In the genomic region with DNA sequence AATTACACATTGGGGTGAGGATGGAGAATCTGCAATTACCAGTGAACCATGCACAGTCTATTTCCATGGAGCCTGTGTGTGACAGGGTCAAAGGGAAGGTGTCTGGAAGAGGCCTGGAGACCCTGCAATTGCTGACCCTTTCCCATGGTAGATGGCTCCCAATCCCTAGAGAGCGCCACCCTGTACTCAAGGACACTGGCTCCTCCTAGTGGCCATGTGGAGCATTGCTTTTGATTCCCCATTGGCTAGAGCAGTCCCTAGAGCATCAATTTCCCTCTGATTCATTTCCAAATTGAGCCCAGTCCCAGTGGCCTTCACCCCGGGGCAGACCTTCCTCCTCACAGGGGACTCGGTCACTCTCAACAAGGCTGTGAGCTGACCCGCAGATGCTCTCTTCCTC, we compare ENCODE assay signal across 8 mouse cellular contexts. TPM values are rescaled to one million over a fixed set of nuclear protein-coding genes. Genes with fewer than 3 reads are reported as not detected.
DNase-seq lines count a peak whose midpoint lies in the region; ATAC-seq and TF ChIP-seq lines count a peak whose summit lies in the region.

No protein-coding gene starts in this region.

- peak; percentile 88 for TF ChIP-seq CTCF in liver, adult 2 months (IDR thresholded peaks at IDR 0.05; ENCODE audit: low read depth, low read length)

- H3K4me3 ChIP-seq in midbrain, embryonic 14.5 days (replicated peaks; ENCODE audit: low read depth, low read length), result no peak overlapping the region
- no peak overlapping the region for H3K4me3 ChIP-seq in midbrain, embryonic 15.5 days
- H3K4me3 ChIP-seq in kidney, embryonic 15.5 days (replicated peaks), result no peak overlapping the region
- no peak overlapping the region for H3K4me3 ChIP-seq in liver, adult 2 months (ENCODE audit: insufficient read depth, low read depth, low read length)

- ATAC-seq in midbrain, embryonic 14.5 days (ENCODE audit: low FRiP score, low TSS enrichment), result no peak
- no peak for ATAC-seq in midbrain, embryonic 15.5 days (replicated peaks)
- ATAC-seq in kidney, embryonic 15.5 days (replicated peaks; ENCODE audit: low FRiP score), result 0 out of 2 replicates have a peak, but pooled peaks have one; percentile 9

- no peaks in the 10 kb centered on the region for H3K36me3 ChIP-seq in midbrain, embryonic 14.5 days (ENCODE audit: control insufficient read depth, insufficient read depth, low read length)
- H3K36me3 ChIP-seq in midbrain, embryonic 15.5 days (replicated peaks), result no peaks in the 10 kb centered on the region
- no peaks in the 10 kb centered on the region for H3K36me3 ChIP-seq in kidney, embryonic 15.5 days
- H3K36me3 ChIP-seq in liver, adult 2 months (ENCODE audit: control insufficient read depth, insufficient read depth, low read length), result no peaks in the 10 kb centered on the region

- no peak overlapping the region for H3K9ac ChIP-seq in midbrain, embryonic 14.5 days (replicated peaks; ENCODE audit: low read length)
- H3K9ac ChIP-seq in midbrain, embryonic 15.5 days, result no peak overlapping the region
- H3K9ac ChIP-seq in kidney, embryonic 15.5 days, result no peak overlapping the region
- no peak overlapping the region for H3K9ac ChIP-seq in liver, adult 2 months (ENCODE audit: low read depth, low read length)

- H3K27ac ChIP-seq in midbrain, embryonic 14.5 days (replicated peaks; ENCODE audit: low read depth, low read length), result no peak overlapping the region
- no peak overlapping the region for H3K27ac ChIP-seq in midbrain, embryonic 15.5 days
- H3K27ac ChIP-seq in kidney, embryonic 15.5 days, result no peak overlapping the region
- H3K27ac ChIP-seq in liver, adult 2 months (replicated peaks; ENCODE audit: insufficient read depth, low read depth, low read length), result no peak overlapping the region

- H3K9me3 ChIP-seq in midbrain, embryonic 14.5 days (ENCODE audit: control insufficient read depth, low read length), result no peaks in the 10 kb centered on the region
- H3K9me3 ChIP-seq in midbrain, embryonic 15.5 days, result no peaks in the 10 kb centered on the region
- H3K9me3 ChIP-seq in kidney, embryonic 15.5 days (replicated peaks), result no peaks in the 10 kb centered on the region

- peak; percentile 86 for DNase-seq in midbrain, embryonic 14.5 days
- peak; percentile 58 to 78 for DNase-seq in cerebellum, postnatal 4 days (ENCODE audit: low spot score in 2 of 2)
- peak; percentile 54 to 58 for DNase-seq in gastrocnemius, adult 8-10 months (ENCODE audit: low spot score in 2 of 2)
- DNase-seq in liver, adult 2 months (ENCODE audit: extremely low read depth, low read depth, low spot score), result peak; percentile 46
- peak; percentile 40 for DNase-seq in retina, adult 2 months (ENCODE audit: low read depth, low spot score)
- DNase-seq in thymus, postnatal 10 days (ENCODE audit: low spot score in 2 of 2), result peak; percentile 25 to 74

- H3K27me3 ChIP-seq in midbrain, embryonic 14.5 days (ENCODE audit: control insufficient read depth, insufficient read depth, low read length), result peaks cover 20% of the 10 kb centered on the region
- peaks cover 26% of the 10 kb centered on the region for H3K27me3 ChIP-seq in midbrain, embryonic 15.5 days (replicated peaks)
- H3K27me3 ChIP-seq in kidney, embryonic 15.5 days, result peaks cover 48% of the 10 kb centered on the region
- H3K27me3 ChIP-seq in liver, adult 2 months (ENCODE audit: control insufficient read depth, insufficient read depth, low read length), result peaks cover 5% of the 10 kb centered on the region

- WGBS in midbrain, embryonic 14.5 days, result 0% methylated on average over 4 of the region's 4 CpGs
- 2% methylated on average over 4 of the region's 4 CpGs for WGBS in midbrain, embryonic 15.5 days
- WGBS in kidney, embryonic 15.5 days, result 8% methylated on average over 4 of the region's 4 CpGs
- 1% methylated on average over 4 of the region's 4 CpGs for WGBS in liver, adult 2 months

- TF ChIP-seq POLR2A in liver, adult 2 months (IDR thresholded peaks at IDR 0.05; ENCODE audit: extremely low read depth, insufficient read depth, low read length), result no peak

- no peak overlapping the region for H3K4me2 ChIP-seq in midbrain, embryonic 14.5 days (ENCODE audit: low read length)
- no peak overlapping the region for H3K4me2 ChIP-seq in midbrain, embryonic 15.5 days
- no peak overlapping the region for H3K4me2 ChIP-seq in kidney, embryonic 15.5 days

- no peaks in the 10 kb centered on the region for H3K79me2 ChIP-seq in liver, adult 2 months (ENCODE audit: control insufficient read depth, insufficient read depth, low read length)

- peaks cover 10% of the 10 kb centered on the region for H3K4me1 ChIP-seq in midbrain, embryonic 14.5 days (ENCODE audit: control insufficient read depth, insufficient read depth, low read length)
- H3K4me1 ChIP-seq in midbrain, embryonic 15.5 days, result peaks cover 11% of the 10 kb centered on the region
- H3K4me1 ChIP-seq in kidney, embryonic 15.5 days, result peaks cover 50% of the 10 kb centered on the region
- H3K4me1 ChIP-seq in liver, adult 2 months (ENCODE audit: control insufficient read depth, insufficient read depth, low read length), result no peaks in the 10 kb centered on the region

RNA-seq across cellular contexts. Expression of gene Phb, which starts 17.9 kb away (rescaled TPM):
- polyA plus RNA-seq in midbrain, embryonic 14.5 days (2014; fragmentation: Nextera tagmentation; extraction: Ambion mirVana), result 183 and 207 TPM in 2 replicates
- 166 and 185 TPM in 2 replicates for polyA plus RNA-seq in midbrain, embryonic 15.5 days (2015; fragmentation: Nextera tagmentation; extraction: Ambion mirVana)
- total RNA-seq in gastrocnemius, adult 8-10 months (2022), result 100 to 1,000 TPM; 142 to 193 (median 171) TPM
- polyA plus RNA-seq in kidney, embryonic 15.5 days (2015; fragmentation: Nextera tagmentation; extraction: Ambion mirVana), result 270 and 290 TPM in 2 replicates
- total RNA-seq in liver, adult 2 months (2014; rRNA removed), result 137 and 153 TPM in 2 replicates
- polyA plus RNA-seq in liver, adult 2 months (2012; rRNA removed), result 171 and 189 TPM in 2 replicates
